Mouse (Mus musculus): ENCODE results near the gene Engase.

- TF ChIP-seq POLR2A (IDR thresholded peaks at IDR 0.05; ENCODE audit: control insufficient read depth, low read depth, low read length) (no peak), CTCF (IDR thresholded peaks at IDR 0.05; ENCODE audit: control insufficient read depth, insufficient read depth, insufficient replicate concordance, low read depth, low read length) (no peak)
These were observed 17.1 kb upstream of the Engase start for GRCm38 (mm10) chr11:118459536-118459935.

All from testis, adult 2 months (tissue).